Mouse (Mus musculus): Measurements from ENCODE around the gene Vps33b.

The Vps33b gene

GRCm38 (mm10) chr7:80267764-80268163 is 1.7 kb upstream of the Vps33b start:
- DNase-seq (ENCODE audit: low read depth, low spot score): no peak

- no peak for DNase-seq (ENCODE audit: low read depth, low spot score)
These were observed 354 bp downstream of the Vps33b start for GRCm38 (mm10) chr7:80269751-80270255.

- DNase-seq (ENCODE audit: low read depth, low spot score): no peak
These were observed 4.0 kb downstream of the Vps33b start for GRCm38 (mm10) chr7:80273456-80273855.

GRCm38 (mm10) chr7:80276374-80276773 is 6.9 kb downstream of the Vps33b start:
- DNase-seq (ENCODE audit: low read depth, low spot score): no peak

- no peak for DNase-seq (ENCODE audit: low read depth, low spot score)
These were observed 10.6 kb downstream of the Vps33b start for GRCm38 (mm10) chr7:80280032-80280431.

- no peak for DNase-seq (ENCODE audit: low read depth, low spot score)
These were observed 11.5 kb downstream of the Vps33b start for GRCm38 (mm10) chr7:80280998-80281397.

GRCm38 (mm10) chr7:80281646-80282045 is 12.2 kb downstream of the Vps33b start:
- no peak for DNase-seq (ENCODE audit: low read depth, low spot score)

- DNase-seq (ENCODE audit: low read depth, low spot score): no peak
These were observed 13.9 kb downstream of the Vps33b start for GRCm38 (mm10) chr7:80283226-80283918.

GRCm38 (mm10) chr7:80284391-80284790 is 14.9 kb downstream of the Vps33b start:
- DNase-seq (ENCODE audit: low read depth, low spot score): no peak

- no peak for DNase-seq (ENCODE audit: low read depth, low spot score)
These were observed 16.3 kb downstream of the Vps33b start for GRCm38 (mm10) chr7:80285725-80286124.

- DNase-seq (ENCODE audit: low read depth, low spot score): no peak
These were observed 18.3 kb downstream of the Vps33b start for GRCm38 (mm10) chr7:80287736-80288135.

GRCm38 (mm10) chr7:80294062-80294763 is 24.8 kb downstream of the Vps33b start, which contains the start of gene Prc1:
Prc1 (plus strand) TSS chr7:80294450.
- DNase-seq (ENCODE audit: low read depth, low spot score): peak; percentile 98

GRCm38 (mm10) chr7:80294764-80295648 is 25.6 kb downstream of the Vps33b start:
- DNase-seq (ENCODE audit: low read depth, low spot score): peak; percentile 24

- no peak for DNase-seq (ENCODE audit: low read depth, low spot score)
These were observed 27.0 kb downstream of the Vps33b start for GRCm38 (mm10) chr7:80296462-80296861.

- no peak for DNase-seq (ENCODE audit: low read depth, low spot score)
These were observed 27.6 kb downstream of the Vps33b start for GRCm38 (mm10) chr7:80297041-80297440.

GRCm38 (mm10) chr7:80298754-80299153 is 29.3 kb downstream of the Vps33b start:
- no peak for DNase-seq (ENCODE audit: low read depth, low spot score)

- no peak for DNase-seq (ENCODE audit: low read depth, low spot score)
These were observed 30.1 kb downstream of the Vps33b start for GRCm38 (mm10) chr7:80299568-80299967.

GRCm38 (mm10) chr7:80301522-80301921 is 32.1 kb downstream of the Vps33b start:
- DNase-seq (ENCODE audit: low read depth, low spot score): no peak

GRCm38 (mm10) chr7:80307766-80308165 is 38.3 kb downstream of the Vps33b start:
- no peak for DNase-seq (ENCODE audit: low read depth, low spot score)

GRCm38 (mm10) chr7:80310771-80311170 is 41.3 kb downstream of the Vps33b start:
- no peak for DNase-seq (ENCODE audit: low read depth, low spot score)

- DNase-seq (ENCODE audit: low read depth, low spot score): no peak
These were observed 46.3 kb downstream of the Vps33b start for GRCm38 (mm10) chr7:80315733-80316132.

Data from forelimb bud, embryonic 11.5 days (tissue).